In the genomic region with DNA sequence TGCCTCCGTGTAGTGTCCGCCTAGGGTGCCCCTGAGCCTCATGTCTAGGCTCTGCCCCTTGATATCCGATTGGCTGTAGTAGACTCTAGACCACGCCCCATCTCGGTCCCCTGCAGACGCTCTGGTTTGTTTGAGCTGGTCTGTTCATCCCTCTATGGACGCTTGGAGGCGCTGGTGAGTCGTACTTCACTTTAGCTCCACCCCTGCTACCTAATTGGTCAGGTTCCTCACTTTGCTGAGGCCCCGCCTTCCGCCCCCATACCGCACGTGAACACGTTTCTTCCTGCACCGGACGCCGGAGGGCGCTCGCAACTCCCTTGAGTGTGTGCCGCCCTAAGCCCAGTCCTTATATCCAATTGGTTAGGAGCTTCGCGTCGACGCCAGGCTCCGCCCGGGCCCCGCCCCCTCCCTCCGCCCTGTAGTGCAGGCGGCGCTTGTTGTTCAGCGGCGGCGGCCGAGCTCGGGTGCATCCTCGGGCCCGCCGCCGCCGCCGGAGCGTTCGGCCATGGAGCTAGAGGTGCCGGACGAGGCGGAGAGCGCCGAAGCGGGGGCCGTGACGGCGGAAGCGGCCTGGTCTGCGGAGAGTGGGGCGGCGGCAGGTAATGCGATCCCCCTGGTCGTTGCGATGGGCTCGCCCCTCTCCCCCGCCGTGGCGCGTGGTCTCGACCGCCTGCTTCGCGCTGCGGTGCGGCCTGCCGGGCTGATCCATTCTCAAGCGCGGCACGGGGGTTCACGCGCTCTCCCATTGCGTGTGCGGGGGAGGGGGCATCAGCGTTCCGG, we compare ENCODE assay signal across 8 mouse cellular contexts. TPM values are rescaled to one million over a fixed set of nuclear protein-coding genes. Genes with fewer than 3 reads are reported as not detected.
DNase-seq lines count a peak whose midpoint lies in the region; ATAC-seq and TF ChIP-seq lines count a peak whose summit lies in the region.

Gene Pip5k1c, plus strand, starts transcription at position 410 of the 780 bp plus-strand sequence.

- 1% methylated on average over 71 of the region's 80 CpGs for WGBS in embryonic facial prominence, embryonic 13.5 days
- 1% methylated on average over 79 of the region's 80 CpGs for WGBS in kidney, adult 2 months
- WGBS in limb, embryonic 12.5 days, result under 1% methylated on average over 53 of the region's 80 CpGs
- under 1% methylated on average over 70 of the region's 80 CpGs for WGBS in midbrain, embryonic 15.5 days
- whole genome bisulfite sequencing in spleen, adult 2 months, result under 1% methylated on average over 75 of the region's 80 CpGs

- peak; percentile 92; the same call in 1 of the 2 replicates for TF ChIP-seq CTCF in kidney, adult 2 months (conservative IDR thresholded peaks at IDR 0.05; ENCODE audit: insufficient read depth, insufficient read length, low read depth, low read length)
- peak; percentile 80 for TF ChIP-seq CTCF in spleen, adult 2 months (IDR thresholded peaks at IDR 0.05; ENCODE audit: extremely low read depth, insufficient read depth, insufficient read length, insufficient replicate concordance)

- H3K9ac ChIP-seq in embryonic facial prominence, embryonic 13.5 days, result peak within 1 kb of the TSS; percentile 89
- H3K9ac ChIP-seq in limb, embryonic 12.5 days (replicated peaks), result peak within 1 kb of the TSS; percentile 83
- H3K9ac ChIP-seq in midbrain, embryonic 15.5 days, result peak within 1 kb of the TSS; percentile 84

- no peak for TF ChIP-seq POLR2A in kidney, adult 2 months (IDR thresholded peaks at IDR 0.05; ENCODE audit: low read depth, low read length)
- peak; percentile 83 for TF ChIP-seq POLR2A in spleen, adult 2 months (IDR thresholded peaks at IDR 0.05; ENCODE audit: low read depth, low read length)

- H3K4me3 ChIP-seq in embryonic facial prominence, embryonic 13.5 days, result peak within 1 kb of the TSS; percentile 91
- peak within 1 kb of the TSS; percentile 93 for H3K4me3 ChIP-seq in kidney, adult 2 months (ENCODE audit: insufficient read depth, low read depth, low read length)
- H3K4me3 ChIP-seq in limb, embryonic 12.5 days (replicated peaks), result peak within 1 kb of the TSS; percentile 78
- peak within 1 kb of the TSS; percentile 80 for H3K4me3 ChIP-seq in midbrain, embryonic 15.5 days
- H3K4me3 ChIP-seq in spleen, adult 2 months (ENCODE audit: extremely low read depth, insufficient read depth, insufficient read length), result peak within 1 kb of the TSS; percentile 83

- peak within 1 kb of the TSS; percentile 95 for H3K4me2 ChIP-seq in embryonic facial prominence, embryonic 13.5 days
- H3K4me2 ChIP-seq in limb, embryonic 12.5 days, result peak within 1 kb of the TSS; percentile 98
- H3K4me2 ChIP-seq in midbrain, embryonic 15.5 days, result peak within 1 kb of the TSS; percentile 70

- peak; percentile 100 for DNase-seq in 3134 (ENCODE audit: extremely low read depth, insufficient read length, low spot score)
- DNase-seq in adrenal gland, postnatal 36 days, result peak; percentile 98
- peak; percentile 98 to 100 for DNase-seq in heart, adult 18-20 months
- peak; percentile 100 for DNase-seq in kidney, adult 2 months
- peak; percentile 99 to 100 for DNase-seq in spleen, adult 2 months (ENCODE audit: low read depth in 1 of 2, low spot score in 2 of 2)

- H3K36me3 ChIP-seq in embryonic facial prominence, embryonic 13.5 days, result 0 out of 2 replicates have a peak, but pooled peaks cover 9% of the 10 kb centered on the region
- H3K36me3 ChIP-seq in kidney, adult 2 months (ENCODE audit: control insufficient read depth, insufficient read depth, low read length), result no peaks in the 10 kb centered on the region
- peaks cover 10% of the 10 kb centered on the region; the same call in 1 of the 2 replicates for H3K36me3 ChIP-seq in limb, embryonic 12.5 days
- no peaks in the 10 kb centered on the region for H3K36me3 ChIP-seq in midbrain, embryonic 15.5 days (replicated peaks)
- H3K36me3 ChIP-seq in spleen, adult 2 months (ENCODE audit: control insufficient read depth, insufficient read depth, low read length), result no peaks in the 10 kb centered on the region

- H3K27ac ChIP-seq in embryonic facial prominence, embryonic 13.5 days, result peak within 1 kb of the TSS; percentile 83
- peak within 1 kb of the TSS; percentile 87 for H3K27ac ChIP-seq in kidney, adult 2 months (ENCODE audit: insufficient read depth, low read depth, low read length)
- H3K27ac ChIP-seq in limb, embryonic 12.5 days, result peak within 1 kb of the TSS; percentile 86
- peak within 1 kb of the TSS; percentile 88 for H3K27ac ChIP-seq in midbrain, embryonic 15.5 days
- H3K27ac ChIP-seq in spleen, adult 2 months (ENCODE audit: insufficient read depth, low read length), result peak within 1 kb of the TSS; percentile 93

- peaks cover 36% of the 10 kb centered on the region for H3K27me3 ChIP-seq in embryonic facial prominence, embryonic 13.5 days
- no peaks in the 10 kb centered on the region for H3K27me3 ChIP-seq in kidney, adult 2 months (replicated peaks; ENCODE audit: control insufficient read depth, insufficient read depth, low read length)
- H3K27me3 ChIP-seq in limb, embryonic 12.5 days, result peaks cover 43% of the 10 kb centered on the region
- H3K27me3 ChIP-seq in midbrain, embryonic 15.5 days (replicated peaks), result no peaks in the 10 kb centered on the region
- H3K27me3 ChIP-seq in spleen, adult 2 months (ENCODE audit: control insufficient read depth, insufficient read depth, low read length), result no peaks in the 10 kb centered on the region

- no peaks in the 10 kb centered on the region for H3K9me3 ChIP-seq in embryonic facial prominence, embryonic 13.5 days
- H3K9me3 ChIP-seq in limb, embryonic 12.5 days, result no peaks in the 10 kb centered on the region
- no peaks in the 10 kb centered on the region for H3K9me3 ChIP-seq in midbrain, embryonic 15.5 days

- peak; percentile 94 for ATAC-seq in embryonic facial prominence, embryonic 13.5 days (ENCODE audit: insufficient number of reproducible peaks, insufficient read depth, low FRiP score, low TSS enrichment, low read depth)
- ATAC-seq in limb, embryonic 12.5 days (ENCODE audit: insufficient number of reproducible peaks, insufficient read depth, low FRiP score, low TSS enrichment, low read depth), result peak; percentile 94
- peak; percentile 96 for ATAC-seq in midbrain, embryonic 15.5 days (replicated peaks)

- H3K4me1 ChIP-seq in embryonic facial prominence, embryonic 13.5 days, result peaks cover 38% of the 10 kb centered on the region
- peaks cover 39% of the 10 kb centered on the region for H3K4me1 ChIP-seq in kidney, adult 2 months (ENCODE audit: control insufficient read depth, insufficient read depth, low read length)
- peaks cover 31% of the 10 kb centered on the region for H3K4me1 ChIP-seq in limb, embryonic 12.5 days (replicated peaks)
- H3K4me1 ChIP-seq in midbrain, embryonic 15.5 days, result peaks cover 35% of the 10 kb centered on the region
- peaks cover 49% of the 10 kb centered on the region for H3K4me1 ChIP-seq in spleen, adult 2 months (ENCODE audit: control insufficient read depth, insufficient read depth, insufficient read length)

RNA-seq across cellular contexts. Expression of gene Pip5k1c, which starts in this region (rescaled TPM):
- 10 to 100 TPM; 37.2 to 40.9 TPM for total RNA-seq in adrenal gland, postnatal 36 days (2021)
- 56.0 and 57.6 TPM in 2 replicates for polyA plus RNA-seq in embryonic facial prominence, embryonic 13.5 days (2015; fragmentation: Nextera tagmentation; extraction: Ambion mirVana)
- 10 to 100 TPM; 23.1 to 25.6 TPM for total RNA-seq in heart, adult 18-20 months (2021)
- polyA plus RNA-seq in kidney, adult 2 months (2012; rRNA removed), result 70.7 and 76.3 TPM in 2 replicates
- polyA plus RNA-seq in limb, embryonic 12.5 days (2016; fragmentation: Nextera tagmentation; extraction: Ambion mirVana), result 63.9 and 68.5 TPM in 2 replicates
- polyA plus RNA-seq in midbrain, embryonic 15.5 days (2015; fragmentation: Nextera tagmentation; extraction: Ambion mirVana), result 154 and 159 TPM in 2 replicates
- 93.2 and 111 TPM in 2 replicates for polyA plus RNA-seq in spleen, adult 2 months (2012; rRNA removed)

Comparison
In these comparisons a context has a peak if more than half of its experiments do, and no peak if none do; other contexts are left out.
1. Peak in every context shown above with its lines: DNase-seq, ATAC-seq, H3K4me3 ChIP-seq and H3K27ac ChIP-seq.